Mouse (Mus musculus): ENCODE results near the gene Sox6. TPM values are rescaled to one million over a fixed set of nuclear protein-coding genes. Genes with fewer than 3 reads are reported as not detected.

Gene Sox6
- total RNA-seq, 1 experiment: 1.2 TPM

DNA sequence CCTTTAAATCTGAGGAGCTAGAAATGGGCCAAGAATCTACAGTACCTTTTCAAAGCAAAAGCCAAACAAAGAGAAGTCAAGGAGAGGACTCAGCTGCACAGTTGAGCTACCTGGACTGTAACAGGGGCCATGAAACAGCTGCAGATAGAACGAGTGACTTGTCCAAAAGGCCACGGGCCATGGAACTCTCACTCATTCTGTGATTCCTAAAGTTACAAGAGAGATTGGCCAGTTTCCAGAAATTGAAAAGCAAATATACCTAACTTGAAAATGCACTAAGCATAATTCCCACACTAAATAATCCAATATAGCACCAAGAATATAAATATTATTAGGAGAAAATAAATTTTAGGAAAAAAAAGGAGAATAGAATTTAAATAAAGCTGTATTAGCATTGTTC lies 274.7 kb downstream of the Sox6 start:
- Histone ChIP-seq H3K4me1 (ENCODE audit: control insufficient read depth in 2 of 2, insufficient read depth in 2 of 2, low read length in 2 of 2, poor library complexity in 1 of 2) (no peaks in the 10 kb centered on the region), H3K27ac (ENCODE audit: insufficient read depth, low read depth, low read length, poor library complexity, severe bottlenecking) (no peak overlapping the region), H3K9me3 (ENCODE audit: control insufficient read depth, insufficient read depth, low read depth, low read length) (no peaks in the 10 kb centered on the region), H3K9ac (ENCODE audit: insufficient read depth, low read depth, low read length, poor library complexity, severe bottlenecking) (no peak overlapping the region), H3K4me3 (ENCODE audit: insufficient read depth in 1 of 2, low read depth in 1 of 2, low read length in 2 of 2, poor library complexity in 1 of 2, severe bottlenecking in 1 of 2) (no peak overlapping the region), H3K36me3 (ENCODE audit: control insufficient read depth, insufficient read depth, low read length, poor library complexity, severe bottlenecking) (no peaks in the 10 kb centered on the region)
- in situ Hi-C loops (cut with MboI; ENCODE audit: low sequenced_read_pairs in 2 of 2, unreplicated experiment in 2 of 2): no loop called here
- TF ChIP-seq ZC3H11A (IDR thresholded peaks at IDR 0.05; ENCODE audit: borderline replicate concordance, low read depth, low read length) (no peak), ZNF384 (IDR thresholded peaks at IDR 0.05; ENCODE audit: low read depth, low read length) (no peak), CHD2 (IDR thresholded peaks at IDR 0.05; ENCODE audit: low read depth, low read length) (no peak), HCFC1 (IDR thresholded peaks at IDR 0.05; ENCODE audit: borderline replicate concordance, insufficient read depth, low read length) (no peak), MAFK (IDR thresholded peaks at IDR 0.05; ENCODE audit: insufficient read depth, low read depth, low read length) (no peak)
- DNase-seq (ENCODE audit: low read depth, low spot score): no peak

DNA sequence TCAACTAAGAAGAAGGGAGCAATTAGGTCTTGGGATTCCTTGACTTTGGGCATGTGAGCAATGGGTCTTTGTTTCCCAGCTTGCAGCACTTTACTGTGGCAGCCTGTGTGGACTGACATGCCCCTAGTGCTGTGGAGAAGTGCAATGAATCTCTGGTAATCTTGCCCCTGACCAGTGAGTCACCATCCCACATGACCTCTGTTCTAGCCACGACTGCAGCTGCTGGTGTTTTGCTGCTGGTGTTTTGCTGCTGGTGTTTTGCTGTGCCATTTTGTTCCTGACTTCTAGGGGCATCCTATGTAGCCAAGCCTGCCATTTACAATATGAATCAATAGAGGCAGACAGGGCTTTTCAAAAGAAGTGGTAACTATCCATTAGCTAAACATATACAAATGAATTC lies 280.4 kb downstream of the Sox6 start:
- no peaks in the 10 kb centered on the region for H3K4me1 ChIP-seq (ENCODE audit: control insufficient read depth in 2 of 2, insufficient read depth in 2 of 2, low read length in 2 of 2, poor library complexity in 1 of 2)
- no peak for TF ChIP-seq CHD2 (IDR thresholded peaks at IDR 0.05; ENCODE audit: low read depth, low read length)
- TF ChIP-seq MAFK (IDR thresholded peaks at IDR 0.05; ENCODE audit: insufficient read depth, low read depth, low read length): no peak
- no peak for TF ChIP-seq HCFC1 (IDR thresholded peaks at IDR 0.05; ENCODE audit: borderline replicate concordance, insufficient read depth, low read length)
- TF ChIP-seq ZC3H11A (IDR thresholded peaks at IDR 0.05; ENCODE audit: borderline replicate concordance, low read depth, low read length): no peak
- no peak for TF ChIP-seq ZNF384 (IDR thresholded peaks at IDR 0.05; ENCODE audit: low read depth, low read length)
- H3K9ac ChIP-seq (ENCODE audit: insufficient read depth, low read depth, low read length, poor library complexity, severe bottlenecking): no peak overlapping the region
- H3K9me3 ChIP-seq (ENCODE audit: control insufficient read depth, insufficient read depth, low read depth, low read length): no peaks in the 10 kb centered on the region
- no peak overlapping the region for H3K4me3 ChIP-seq (ENCODE audit: insufficient read depth in 1 of 2, low read depth in 1 of 2, low read length in 2 of 2, poor library complexity in 1 of 2, severe bottlenecking in 1 of 2)
- no peak overlapping the region for H3K27ac ChIP-seq (ENCODE audit: insufficient read depth, low read depth, low read length, poor library complexity, severe bottlenecking)
- no peak for DNase-seq (ENCODE audit: low read depth, low spot score)
- H3K36me3 ChIP-seq (ENCODE audit: control insufficient read depth, insufficient read depth, low read length, poor library complexity, severe bottlenecking): no peaks in the 10 kb centered on the region
- in situ Hi-C loops (cut with MboI; ENCODE audit: low sequenced_read_pairs in 2 of 2, unreplicated experiment in 2 of 2): no loop called here

- Histone ChIP-seq H3K36me3 (ENCODE audit: control insufficient read depth, insufficient read depth, low read length, poor library complexity, severe bottlenecking) (no peaks in the 10 kb centered on the region), H3K9ac (ENCODE audit: insufficient read depth, low read depth, low read length, poor library complexity, severe bottlenecking) (no peak overlapping the region), H3K9me3 (ENCODE audit: control insufficient read depth, insufficient read depth, low read depth, low read length) (no peaks in the 10 kb centered on the region), H3K4me3 (ENCODE audit: insufficient read depth in 1 of 2, low read depth in 1 of 2, low read length in 2 of 2, poor library complexity in 1 of 2, severe bottlenecking in 1 of 2) (no peak overlapping the region), H3K27ac (ENCODE audit: insufficient read depth, low read depth, low read length, poor library complexity, severe bottlenecking) (no peak overlapping the region), H3K4me1 (ENCODE audit: control insufficient read depth in 2 of 2, insufficient read depth in 2 of 2, low read length in 2 of 2, poor library complexity in 1 of 2) (no peaks in the 10 kb centered on the region)
- no peak for TF ChIP-seq ZC3H11A (IDR thresholded peaks at IDR 0.05; ENCODE audit: borderline replicate concordance, low read depth, low read length)
- no peak for TF ChIP-seq ZNF384 (IDR thresholded peaks at IDR 0.05; ENCODE audit: low read depth, low read length)
- TF ChIP-seq MAFK (IDR thresholded peaks at IDR 0.05; ENCODE audit: insufficient read depth, low read depth, low read length): no peak
- no peak for TF ChIP-seq CHD2 (IDR thresholded peaks at IDR 0.05; ENCODE audit: low read depth, low read length)
- no peak for TF ChIP-seq HCFC1 (IDR thresholded peaks at IDR 0.05; ENCODE audit: borderline replicate concordance, insufficient read depth, low read length)
- in situ Hi-C loops (cut with MboI; ENCODE audit: low sequenced_read_pairs in 2 of 2, unreplicated experiment in 2 of 2): no loop called here
- no peak for DNase-seq (ENCODE audit: low read depth, low spot score)
Measured at GRCm38 (mm10) chr7:115755272-115755671, 283.3 kb downstream of the Sox6 start.

DNA sequence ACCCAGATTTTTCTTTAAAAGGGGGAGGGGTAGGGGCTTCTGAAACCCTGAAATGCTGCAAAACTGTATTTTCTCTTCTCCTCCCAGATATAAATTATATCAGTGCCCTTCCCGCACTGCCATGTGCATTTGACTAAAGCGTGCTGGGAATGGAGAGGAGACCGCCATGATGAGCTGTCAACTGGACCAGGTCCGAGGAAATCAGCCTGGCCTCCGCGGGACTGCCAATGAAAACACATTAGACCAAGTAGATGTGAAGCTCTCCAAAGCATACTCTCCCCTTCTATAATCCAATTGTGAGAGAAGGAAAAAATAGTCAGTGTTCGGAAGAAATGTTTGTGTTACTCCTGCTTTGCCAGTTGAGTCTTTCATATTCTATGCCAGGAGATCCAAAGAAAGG lies 284.4 kb downstream of the Sox6 start:
- H3K9ac ChIP-seq (ENCODE audit: insufficient read depth, low read depth, low read length, poor library complexity, severe bottlenecking): no peak overlapping the region
- no peaks in the 10 kb centered on the region for H3K36me3 ChIP-seq (ENCODE audit: control insufficient read depth, insufficient read depth, low read length, poor library complexity, severe bottlenecking)
- in situ Hi-C loops (cut with MboI; ENCODE audit: low sequenced_read_pairs in 2 of 2, unreplicated experiment in 2 of 2): no loop called here
- H3K27ac ChIP-seq (ENCODE audit: insufficient read depth, low read depth, low read length, poor library complexity, severe bottlenecking): no peak overlapping the region
- H3K4me1 ChIP-seq (ENCODE audit: control insufficient read depth in 2 of 2, insufficient read depth in 2 of 2, low read length in 2 of 2, poor library complexity in 1 of 2): no peaks in the 10 kb centered on the region
- no peaks in the 10 kb centered on the region for H3K9me3 ChIP-seq (ENCODE audit: control insufficient read depth, insufficient read depth, low read depth, low read length)
- no peak for TF ChIP-seq CHD2 (IDR thresholded peaks at IDR 0.05; ENCODE audit: low read depth, low read length)
- TF ChIP-seq ZNF384 (IDR thresholded peaks at IDR 0.05; ENCODE audit: low read depth, low read length): no peak
- TF ChIP-seq HCFC1 (IDR thresholded peaks at IDR 0.05; ENCODE audit: borderline replicate concordance, insufficient read depth, low read length): no peak
- no peak for TF ChIP-seq MAFK (IDR thresholded peaks at IDR 0.05; ENCODE audit: insufficient read depth, low read depth, low read length)
- TF ChIP-seq ZC3H11A (IDR thresholded peaks at IDR 0.05; ENCODE audit: borderline replicate concordance, low read depth, low read length): no peak
- no peak overlapping the region for H3K4me3 ChIP-seq (ENCODE audit: insufficient read depth in 1 of 2, low read depth in 1 of 2, low read length in 2 of 2, poor library complexity in 1 of 2, severe bottlenecking in 1 of 2)
- DNase-seq (ENCODE audit: low read depth, low spot score): no peak

- Histone ChIP-seq H3K9me3 (ENCODE audit: control insufficient read depth, insufficient read depth, low read depth, low read length) (no peaks in the 10 kb centered on the region), H3K9ac (ENCODE audit: insufficient read depth, low read depth, low read length, poor library complexity, severe bottlenecking) (no peak overlapping the region), H3K4me1 (ENCODE audit: control insufficient read depth in 2 of 2, insufficient read depth in 2 of 2, low read length in 2 of 2, poor library complexity in 1 of 2) (no peaks in the 10 kb centered on the region), H3K27ac (ENCODE audit: insufficient read depth, low read depth, low read length, poor library complexity, severe bottlenecking) (no peak overlapping the region), H3K36me3 (ENCODE audit: control insufficient read depth, insufficient read depth, low read length, poor library complexity, severe bottlenecking) (no peaks in the 10 kb centered on the region), H3K4me3 (ENCODE audit: insufficient read depth in 1 of 2, low read depth in 1 of 2, low read length in 2 of 2, poor library complexity in 1 of 2, severe bottlenecking in 1 of 2) (no peak overlapping the region)
- no peak for DNase-seq (ENCODE audit: low read depth, low spot score)
- TF ChIP-seq CHD2 (IDR thresholded peaks at IDR 0.05; ENCODE audit: low read depth, low read length) (no peak), ZC3H11A (IDR thresholded peaks at IDR 0.05; ENCODE audit: borderline replicate concordance, low read depth, low read length) (no peak), ZNF384 (IDR thresholded peaks at IDR 0.05; ENCODE audit: low read depth, low read length) (no peak), MAFK (IDR thresholded peaks at IDR 0.05; ENCODE audit: insufficient read depth, low read depth, low read length) (no peak), HCFC1 (IDR thresholded peaks at IDR 0.05; ENCODE audit: borderline replicate concordance, insufficient read depth, low read length) (no peak)
- in situ Hi-C loops (cut with MboI; ENCODE audit: low sequenced_read_pairs in 2 of 2, unreplicated experiment in 2 of 2): no loop called here
Measured at GRCm38 (mm10) chr7:115752121-115752634, 286.4 kb downstream of the Sox6 start.
